Mouse (Mus musculus): Measurements from ENCODE around the gene Rpl3l.

- TF ChIP-seq CTCF (IDR thresholded peaks at IDR 0.05; ENCODE audit: borderline replicate concordance, insufficient read depth, low read depth, low read length) (no peak), POLR2A (IDR thresholded peaks at IDR 0.05; ENCODE audit: borderline replicate concordance, insufficient read depth, low read length) (no peak)
Measured at GRCm38 (mm10) chr17:24746986-24747385, 19.4 kb downstream of the Rpl3l start.

Measured in cerebellum, adult 2 months (tissue).